In genomic region chr2:91388281-91388680, GRCm38 (mm10) we compare ENCODE assay signal across 29 mouse cellular contexts. TPM values are rescaled to one million over a fixed set of nuclear protein-coding genes. Genes with fewer than 3 reads are reported as not detected.
DNase-seq lines count a peak whose midpoint lies in the region; ATAC-seq and TF ChIP-seq lines count a peak whose summit lies in the region.
"Had no signal": no experiment of that assay in that cellular context is flagged by ENCODE, and none has a peak within 500 bp of the region (broad histone marks: within the 10 kb centered on the region; RNA-seq: fewer than 3 reads in every experiment).

No protein-coding gene starts in this region.

- H3K4me1 ChIP-seq in kidney, postnatal 0 days (replicated peaks; ENCODE audit: insufficient read depth, low read length), result peaks cover 11% of the 10 kb centered on the region; the same call in 1 of the 2 replicates
- H3K4me1 ChIP-seq in kidney, embryonic 16.5 days (ENCODE audit: insufficient read depth, low read length), result peaks cover 26% of the 10 kb centered on the region
- peaks cover 17 to 31% of the 10 kb centered on the region in 2 experiments for H3K4me1 ChIP-seq in liver, embryonic 14.5 days (replicated peaks; ENCODE audit: control insufficient read depth in 2 of 2, insufficient read depth in 2 of 2, low read length in 1 of 2)
- peaks cover 15% of the 10 kb centered on the region; the same call in 1 of the 2 replicates for H3K4me1 ChIP-seq in small intestine, adult 2 months (ENCODE audit: control insufficient read depth, insufficient read depth, insufficient read length, low read length)
- H3K4me1 ChIP-seq: forebrain, embryonic 13.5 days; limb, embryonic 12.5 days had no signal

- H3K4me3 ChIP-seq in kidney, postnatal 0 days (replicated peaks; ENCODE audit: low read depth, low read length), result no peak overlapping the region
- H3K4me3 ChIP-seq in kidney, embryonic 16.5 days (ENCODE audit: low read length), result no peak overlapping the region
- no peak overlapping the region for H3K4me3 ChIP-seq in liver, embryonic 14.5 days (ENCODE audit: insufficient read depth in 1 of 2, low read depth in 2 of 2, low read length in 2 of 2)
- no peak overlapping the region for H3K4me3 ChIP-seq in small intestine, adult 2 months (ENCODE audit: low read depth, low read length)
- H3K4me3 ChIP-seq: forebrain, embryonic 13.5 days; heart, embryonic 10.5 days; heart, embryonic 15.5 days; hindbrain, embryonic 13.5 days; layer of hippocampus, adult 2 months; left cerebral cortex, adult 2 months; limb, embryonic 12.5 days; midbrain, embryonic 10.5 days; neural tube, embryonic 13.5 days had no signal

- TF ChIP-seq EP300 in liver, embryonic 14.5 days (IDR thresholded peaks at IDR 0.05; ENCODE audit: low read depth), result no peak

- no peaks in the 10 kb centered on the region for H3K36me3 ChIP-seq in kidney, postnatal 0 days (ENCODE audit: insufficient read depth, low read length)
- no peaks in the 10 kb centered on the region for H3K36me3 ChIP-seq in kidney, embryonic 16.5 days (ENCODE audit: insufficient read depth, low read length)
- no peaks in the 10 kb centered on the region for H3K36me3 ChIP-seq in liver, embryonic 14.5 days (replicated peaks; ENCODE audit: control insufficient read depth, insufficient read depth, low read depth)
- H3K36me3 ChIP-seq in small intestine, adult 2 months (ENCODE audit: control insufficient read depth, insufficient read depth, low read length), result no peaks in the 10 kb centered on the region
- H3K36me3 ChIP-seq: heart, embryonic 10.5 days; heart, embryonic 15.5 days; limb, embryonic 12.5 days; midbrain, embryonic 10.5 days; neural tube, embryonic 13.5 days had no signal

- WGBS in kidney, postnatal 0 days, result 34% methylated on average over 3 of the region's 3 CpGs
- 26% methylated on average over 3 of the region's 3 CpGs for WGBS in kidney, embryonic 16.5 days
- 48% methylated on average over 3 of the region's 3 CpGs for WGBS in liver, embryonic 14.5 days (ENCODE audit: insufficient replicate concordance)
- WGBS in small intestine, adult 2 months, result 52% methylated on average over 3 of the region's 3 CpGs

- DNase-seq in kidney, postnatal 0 days (ENCODE audit: low spot score), result peak; percentile 29
- peak; percentile 4 for DNase-seq in gonadal fat pad, adult 2 months (ENCODE audit: low read depth)
- no peak for DNase-seq in liver, embryonic 14.5 days (ENCODE audit: low read depth in 3 of 3, low spot score in 3 of 3)
- no peak for DNase-seq in retina, embryonic 14.5 days (ENCODE audit: low spot score)
- no peak for DNase-seq in adrenal gland, adult 2 months
- DNase-seq in spleen, adult 18-20 months, result no peak
- DNase-seq: adrenal gland, postnatal 10 days; cerebellum, adult 11 months; cerebellum, adult 9-10 months; cerebellum, postnatal 36 days; gastrocnemius, postnatal 10 days; heart, postnatal 36 days; lung, adult 18-20 months; lung, postnatal 10 days; thymus, adult 18-20 months; thymus, postnatal 25 days had no signal

- no peak for TF ChIP-seq POLR2A in small intestine, adult 2 months (IDR thresholded peaks at IDR 0.05; ENCODE audit: low read depth, low read length)

- H3K27me3 ChIP-seq in kidney, postnatal 0 days (ENCODE audit: insufficient read depth, low read length), result no peaks in the 10 kb centered on the region
- H3K27me3 ChIP-seq in kidney, embryonic 16.5 days (ENCODE audit: insufficient read depth, low read length), result no peaks in the 10 kb centered on the region
- H3K27me3 ChIP-seq in liver, embryonic 14.5 days (ENCODE audit: control insufficient read depth, insufficient read depth, low read length), result no peaks in the 10 kb centered on the region
- no peaks in the 10 kb centered on the region for H3K27me3 ChIP-seq in small intestine, adult 2 months (ENCODE audit: control insufficient read depth, insufficient read depth, low read length)
- H3K27me3 ChIP-seq: forebrain, embryonic 13.5 days; heart, embryonic 15.5 days; hindbrain, embryonic 13.5 days; limb, embryonic 12.5 days; neural tube, embryonic 13.5 days had no signal

- no peak overlapping the region for H3K27ac ChIP-seq in kidney, postnatal 0 days
- H3K27ac ChIP-seq in kidney, embryonic 16.5 days (ENCODE audit: low read length), result no peak overlapping the region
- H3K27ac ChIP-seq in liver, embryonic 14.5 days, result no peak overlapping the region
- H3K27ac ChIP-seq in small intestine, adult 2 months (ENCODE audit: insufficient read depth, low read depth, low read length), result peak overlapping the region; percentile 59; the same call in 1 of the 2 replicates
- H3K27ac ChIP-seq: forebrain, embryonic 13.5 days; heart, embryonic 15.5 days; hindbrain, embryonic 13.5 days; layer of hippocampus, adult 2 months; left cerebral cortex, adult 2 months; limb, embryonic 12.5 days; midbrain, embryonic 10.5 days; neural tube, embryonic 13.5 days; stomach, postnatal 0 days had no signal

- no peaks in the 10 kb centered on the region for H3K9me3 ChIP-seq in kidney, postnatal 0 days (replicated peaks; ENCODE audit: low read length)
- H3K9me3 ChIP-seq in kidney, embryonic 16.5 days (ENCODE audit: low read length), result no peaks in the 10 kb centered on the region
- no peaks in the 10 kb centered on the region for H3K9me3 ChIP-seq in liver, embryonic 14.5 days (ENCODE audit: control insufficient read depth, low read length)
- H3K9me3 ChIP-seq: forebrain, embryonic 13.5 days; heart, embryonic 10.5 days; heart, embryonic 15.5 days; hindbrain, embryonic 13.5 days; limb, embryonic 12.5 days; midbrain, embryonic 10.5 days; neural tube, embryonic 13.5 days had no signal

- H3K4me2 ChIP-seq in kidney, postnatal 0 days (ENCODE audit: low read length), result no peak overlapping the region
- no peak overlapping the region for H3K4me2 ChIP-seq in kidney, embryonic 16.5 days (replicated peaks; ENCODE audit: low read depth, low read length)
- peak overlapping the region; percentile 43 for H3K4me2 ChIP-seq in liver, embryonic 14.5 days (ENCODE audit: low read depth)
- H3K4me2 ChIP-seq: forebrain, embryonic 13.5 days; heart, embryonic 15.5 days; hindbrain, embryonic 13.5 days; limb, embryonic 12.5 days; neural tube, embryonic 13.5 days had no signal

- no peak for ATAC-seq in kidney, postnatal 0 days (replicated peaks; ENCODE audit: low FRiP score, low read depth)
- ATAC-seq in kidney, embryonic 16.5 days (ENCODE audit: low FRiP score, low TSS enrichment), result no peak; the same call in 1 of the 2 replicates
- no peak; the same call in 1 of the 2 replicates for ATAC-seq in liver, embryonic 14.5 days (ENCODE audit: insufficient read depth)
- ATAC-seq: forebrain, embryonic 13.5 days; midbrain, embryonic 16.5 days had no signal

- no peak overlapping the region for H3K9ac ChIP-seq in kidney, postnatal 0 days (ENCODE audit: low read depth, low read length)
- no peak overlapping the region for H3K9ac ChIP-seq in kidney, embryonic 16.5 days (replicated peaks; ENCODE audit: low read length)
- no peak overlapping the region for H3K9ac ChIP-seq in liver, embryonic 14.5 days (replicated peaks)
- H3K9ac ChIP-seq: forebrain, embryonic 13.5 days; heart, embryonic 15.5 days; hindbrain, embryonic 13.5 days; limb, embryonic 12.5 days; neural tube, embryonic 13.5 days had no signal

- no peak for TF ChIP-seq CTCF in kidney, postnatal 0 days (IDR thresholded peaks at IDR 0.05; ENCODE audit: low read depth)
- TF ChIP-seq CTCF in liver, embryonic 14.5 days (IDR thresholded peaks at IDR 0.05; ENCODE audit: low read depth), result no peak
- no peak for TF ChIP-seq CTCF in small intestine, adult 2 months (IDR thresholded peaks at IDR 0.05; ENCODE audit: extremely low read depth, insufficient read length, insufficient replicate concordance, low read depth, low read length)

RNA-seq across cellular contexts. Expression of gene 1110051M20Rik, which starts 56.2 kb away (rescaled TPM):
- polyA plus RNA-seq in kidney, postnatal 0 days (2015; fragmentation: Nextera tagmentation; extraction: Ambion mirVana), result 55.7 and 56.8 TPM in 2 replicates
- 66.9 and 68.9 TPM in 2 replicates for polyA plus RNA-seq in kidney, embryonic 16.5 days (2015; fragmentation: Nextera tagmentation; extraction: Ambion mirVana)
- polyA plus RNA-seq in gonadal fat pad, adult 2 months (2012; rRNA removed), result 18.3 and 19.5 TPM in 2 replicates
- 1.6 and 2.1 TPM in 2 replicates for polyA plus RNA-seq in liver, embryonic 14.5 days (2012; rRNA removed)
- 6.6 and 7.3 TPM in 2 replicates for polyA plus RNA-seq in liver, embryonic 14.5 days (2014; fragmentation: Nextera tagmentation; extraction: Ambion mirVana)
- polyA plus RNA-seq in small intestine, adult 2 months (2012; rRNA removed), result 2.5 and 3.9 TPM in 2 replicates
- total RNA-seq in adrenal gland, adult 2 months (2021), result 10 to 100 TPM; 14.7 to 19.2 TPM
- polyA plus RNA-seq in adrenal gland, adult 2 months (2012; rRNA removed), result 14.9 and 16.0 TPM in 2 replicates

Comparison
In these comparisons a context has a peak if more than half of its experiments do, and no peak if none do; other contexts are left out.
1. DNase-seq: peak in kidney, postnatal 0 days (single experiment) and gonadal fat pad, adult 2 months (single experiment); none in liver, embryonic 14.5 days (0 of 3), retina, embryonic 14.5 days (single experiment), adrenal gland, adult 2 months (single experiment) and spleen, adult 18-20 months (0 of 2).